Mouse (Mus musculus): ENCODE measurements around the gene Pla2g15.

GRCm38 (mm10) chr8:106131021-106131420 is 19.2 kb upstream of the Pla2g15 start:
- TF ChIP-seq POLR2A (IDR thresholded peaks at IDR 0.05; ENCODE audit: insufficient read depth, low read depth, low read length) (no peak), CTCF (IDR thresholded peaks at IDR 0.05) (no peak)
